Mouse (Mus musculus) small intestine, adult 2 months (tissue): ENCODE measurements around the gene Anp32e. TPM values are rescaled to one million over a fixed set of nuclear protein-coding genes. Genes with fewer than 3 reads are reported as not detected.
"Not testable (repeated sequence)": the region's sequence is repeated elsewhere in the genome, so short reads cannot be mapped to it uniquely, and the experiment has no call there.

Experiments
- H3K27ac ChIP-seq: fragments of 200-500 bp; 2 replicates; pipeline ENCODE4 v1.5.1; 2012; ENCODE audit warnings: low read depth, low read length, control low read depth, inconsistent platforms; ENCODE audit not compliant: insufficient read depth
- H3K27me3 ChIP-seq: fragments of 200-500 bp; 2 replicates; pipeline ENCODE4 v1.6.1; 2012; ENCODE audit warnings: mild to moderate bottlenecking, moderate library complexity, low read length, inconsistent platforms; ENCODE audit not compliant: control insufficient read depth, insufficient read depth
- H3K36me3 ChIP-seq: fragments of 200-500 bp; 2 replicates; pipeline ENCODE4 v1.6.1; 2012; ENCODE audit warnings: mild to moderate bottlenecking, low read length, control low read depth, inconsistent platforms; ENCODE audit not compliant: control insufficient read depth, insufficient read depth
- H3K4me1 ChIP-seq: fragments of 200-500 bp; 2 replicates; pipeline ENCODE4 v1.6.1; 2012; ENCODE audit warnings: low read length, inconsistent platforms, mixed read lengths; ENCODE audit not compliant: control insufficient read depth, insufficient read depth, insufficient read length
- H3K4me3 ChIP-seq: fragments of 200-500 bp; 2 replicates; pipeline ENCODE4 v1.5.1; 2012; ENCODE audit warnings: low read depth, mild to moderate bottlenecking, control low read depth, inconsistent platforms, low read length, moderate library complexity
- CTCF ChIP-seq: fragments of 200-500 bp; IDR thresholded peaks from 2 replicates; pipeline ENCODE4 v1.5.1; 2012; ENCODE audit warnings: low read depth, mild to moderate bottlenecking, control low read depth, inconsistent platforms, low read length, moderate library complexity, mixed read lengths; ENCODE audit not compliant: insufficient replicate concordance, insufficient read length; ENCODE audit errors: extremely low read depth
- POLR2A ChIP-seq: fragments of 200-500 bp; IDR thresholded peaks from 2 replicates; pipeline ENCODE4 v1.6.1; 2012; ENCODE audit warnings: low read depth, mild to moderate bottlenecking, control low read depth, inconsistent platforms, low read length, moderate library complexity
- WGBS: fragments of 180-500 bp; shearing (Covaris S2); methylation state at CpG from one replicate; pipeline ENCODE4 v1.1.7; 2018; 5-methylcytosine and 5-hydroxymethylcytosine counted together
- polyA plus RNA-seq: library from polyadenylated mRNA; depleted of rRNA; stranded (reverse); fragments of >200 nt; gene quantifications from 2 replicates; pipeline ENCODE4 v1.2.3, GENCODE M21; 2012

Anp32e gene
- polyA plus RNA-seq, 1 experiment, result 8.7 TPM

DNA sequence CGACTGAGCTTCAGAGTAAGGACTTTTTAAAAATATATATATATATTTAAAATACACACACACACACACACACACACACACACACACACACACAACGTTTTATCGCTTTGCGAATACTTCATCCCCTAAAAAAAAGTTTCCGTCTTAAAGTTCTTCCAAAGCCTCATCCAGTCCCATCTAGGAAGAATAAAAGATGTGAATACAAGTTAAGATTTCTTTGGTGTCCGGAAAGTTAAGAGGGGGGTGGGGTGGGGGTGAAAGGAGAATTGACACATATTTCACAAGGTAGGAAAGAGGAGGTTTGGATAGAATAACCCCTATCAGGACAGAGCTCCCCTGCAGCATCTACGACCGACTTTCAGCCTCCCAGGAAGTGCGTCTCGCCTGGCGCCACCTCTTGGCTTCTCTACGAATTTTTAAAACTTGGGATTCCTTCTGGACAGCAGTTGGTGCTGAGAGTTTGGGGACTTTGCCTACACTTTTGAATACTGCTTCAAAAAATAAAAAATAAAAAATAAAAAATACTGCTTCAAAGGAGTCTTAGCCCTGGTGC lies 23.0 kb upstream of the Anp32e start:
- Histone ChIP-seq H3K27me3 (peaks cover 21% of the 10 kb centered on the region), H3K4me1 (peaks cover 3% of the 10 kb centered on the region), H3K36me3 (no peaks in the 10 kb centered on the region), H3K4me3 (no peak overlapping the region), H3K27ac (no peak overlapping the region)
- TF ChIP-seq CTCF (peak; percentile 75; the same call in 1 of the 2 replicates), POLR2A (no peak)
- WGBS, result 2% methylated on average over 12 of the region's 12 CpGs

DNA sequence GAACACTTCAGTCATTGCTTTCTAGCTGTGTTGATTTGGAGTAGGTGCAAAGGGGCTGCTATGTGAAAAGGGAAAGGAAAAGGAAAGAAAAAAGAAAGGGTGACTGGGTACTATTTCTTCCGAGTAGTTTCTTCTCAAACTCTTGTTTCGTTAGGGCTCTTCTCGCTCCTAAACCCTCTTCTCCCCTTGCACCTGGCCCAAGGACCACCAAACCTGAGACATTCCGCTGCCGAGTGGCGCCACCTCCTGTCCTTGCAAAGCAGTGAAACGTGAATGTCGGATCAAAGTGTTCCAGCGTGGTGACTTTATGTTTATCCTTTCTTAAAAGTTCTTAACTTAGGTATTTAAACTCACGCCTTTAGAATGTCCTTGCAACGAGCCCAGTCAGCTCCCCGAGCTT lies 22.2 kb upstream of the Anp32e start:
- WGBS, result 1% methylated on average over 12 of the region's 12 CpGs
- no peak overlapping the region for H3K27ac ChIP-seq
- H3K4me3 ChIP-seq, result peak overlapping the region; percentile 47

DNA sequence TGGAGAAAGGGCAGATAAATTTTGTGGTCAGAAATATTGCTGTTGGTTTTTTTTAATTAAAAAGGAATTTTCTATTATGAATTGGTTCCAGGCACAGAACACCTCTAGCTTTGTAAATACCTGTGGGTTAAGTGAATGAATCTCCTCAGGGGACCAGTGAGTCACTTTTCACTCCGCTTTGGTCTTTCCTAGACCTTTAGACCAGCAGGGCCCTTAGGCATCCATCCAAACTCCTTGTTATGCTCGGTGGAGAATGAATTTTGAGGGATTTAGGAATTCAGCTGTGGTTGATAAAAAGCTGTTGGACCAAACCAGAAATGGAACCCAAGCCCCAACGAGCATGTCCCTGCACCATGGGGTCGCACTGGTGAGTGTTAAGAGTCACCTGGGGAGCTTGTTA lies 21.4 kb upstream of the Anp32e start:
- TF ChIP-seq CTCF, result no peak
- Histone ChIP-seq H3K4me3 (no peak overlapping the region), H3K36me3 (no peaks in the 10 kb centered on the region), H3K4me1 (peaks cover 3% of the 10 kb centered on the region), H3K27ac (no peak overlapping the region), H3K27me3 (peaks cover 21% of the 10 kb centered on the region)
- 49% methylated on average over 4 of the region's 4 CpGs for WGBS

More for the DNA sequence above, 22.2 kb upstream of the Anp32e start:
- Histone ChIP-seq H3K27me3 (peaks cover 21% of the 10 kb centered on the region), H3K4me1 (peaks cover 3% of the 10 kb centered on the region), H3K36me3 (no peaks in the 10 kb centered on the region)
- no peak for TF ChIP-seq POLR2A
- peak; percentile 92; the same call in 1 of the 2 replicates for TF ChIP-seq CTCF

DNA sequence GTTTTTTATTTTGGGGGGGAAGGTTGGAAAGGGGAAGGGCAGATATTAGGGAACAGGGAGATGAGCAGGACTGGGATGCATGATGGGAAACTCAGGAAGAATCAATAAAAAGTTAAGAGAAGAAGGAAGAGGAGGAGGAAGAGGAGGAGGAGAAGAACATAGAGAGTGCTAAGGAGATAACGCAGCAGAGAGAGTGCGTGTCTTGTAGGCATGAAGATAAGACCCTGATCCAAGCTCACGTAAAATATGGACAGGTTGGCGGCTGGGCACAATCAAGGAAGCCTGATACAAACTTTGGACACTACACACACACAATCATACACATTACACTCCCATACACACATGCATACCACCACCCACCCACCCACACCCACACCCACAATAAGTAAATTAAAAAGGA lies 14.3 kb upstream of the Anp32e start:
- TF ChIP-seq POLR2A (no peak), CTCF (no peak)
- Histone ChIP-seq H3K36me3 (no peaks in the 10 kb centered on the region), H3K27me3 (no peaks in the 10 kb centered on the region), H3K27ac (no peak overlapping the region), H3K4me1 (no peaks in the 10 kb centered on the region), H3K4me3 (no peak overlapping the region)
- 60% methylated on average over 4 of the region's 4 CpGs for WGBS

DNA sequence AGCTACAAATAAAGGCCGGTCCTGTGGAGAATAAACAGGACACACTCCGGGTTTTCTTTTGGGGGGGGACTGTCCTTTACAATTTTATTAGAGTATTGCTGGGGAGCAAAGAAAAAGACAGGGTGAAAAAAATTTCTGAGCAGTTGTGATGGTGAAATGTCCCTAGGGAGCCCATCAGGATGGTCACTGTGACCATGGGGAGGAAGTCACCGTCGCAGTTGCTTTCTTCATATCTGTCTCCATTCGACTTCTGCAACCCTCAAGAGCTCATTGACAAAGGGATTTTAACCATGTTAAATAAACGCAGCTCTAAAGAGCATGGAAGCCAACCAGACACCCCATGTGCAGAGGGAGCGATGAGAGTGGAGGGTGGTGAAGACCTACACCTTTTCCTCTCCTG lies 12.3 kb upstream of the Anp32e start:
- no peak for TF ChIP-seq CTCF
- Histone ChIP-seq H3K27me3 (no peaks in the 10 kb centered on the region), H3K4me3 (no peak overlapping the region), H3K27ac (no peak overlapping the region), H3K4me1 (no peaks in the 10 kb centered on the region), H3K36me3 (no peaks in the 10 kb centered on the region)
- 61% methylated on average over 7 of the region's 7 CpGs for WGBS

DNA sequence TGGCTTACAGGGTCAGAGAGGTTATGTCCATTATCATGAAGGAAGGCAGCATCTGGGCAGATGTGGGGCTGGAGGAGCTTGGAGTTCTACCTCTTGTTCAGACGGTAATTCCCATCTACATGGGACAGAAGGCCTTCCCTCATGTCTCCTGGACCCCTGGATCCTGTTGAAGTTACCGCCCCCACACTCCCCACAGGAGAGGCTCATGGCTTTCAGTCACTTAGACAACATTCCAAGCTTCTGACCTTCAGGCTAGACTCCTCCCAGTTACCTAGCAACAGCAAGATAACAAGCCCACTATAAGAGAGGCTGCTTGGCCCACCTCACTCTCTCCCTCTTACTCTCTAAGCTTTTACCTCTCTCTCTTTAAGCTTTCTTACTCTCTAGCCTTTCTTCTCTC lies 8.5 kb upstream of the Anp32e start:
- not testable (repeated sequence) for H3K27me3 ChIP-seq, H3K27ac ChIP-seq, H3K36me3 ChIP-seq, H3K4me3 ChIP-seq, H3K4me1 ChIP-seq
- 64% methylated on average over 2 of the region's 2 CpGs for WGBS

DNA sequence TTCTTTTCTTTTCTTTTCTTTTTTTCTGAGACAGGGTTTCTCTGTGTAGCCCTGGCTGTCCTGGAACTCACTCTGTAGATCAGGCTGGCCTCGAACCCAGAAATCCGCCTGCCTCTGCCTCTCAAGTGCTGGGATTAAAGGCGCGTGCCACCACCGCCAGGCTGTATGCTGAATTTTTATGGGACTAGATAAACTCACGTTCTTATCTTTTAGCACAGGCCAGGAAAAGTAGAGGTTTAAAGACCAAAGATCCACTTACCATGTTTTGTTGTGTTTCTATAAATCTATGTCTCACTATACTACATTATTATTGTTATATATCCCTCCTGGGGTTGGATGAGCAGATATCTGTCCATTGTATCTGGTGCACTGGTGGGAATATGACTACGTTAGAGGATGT lies 5.6 kb upstream of the Anp32e start:
- WGBS, result 76% methylated on average over 7 of the region's 7 CpGs
- H3K4me3 ChIP-seq, H3K36me3 ChIP-seq, H3K4me1 ChIP-seq, H3K27me3 ChIP-seq, H3K27ac ChIP-seq: not testable (repeated sequence)

DNA sequence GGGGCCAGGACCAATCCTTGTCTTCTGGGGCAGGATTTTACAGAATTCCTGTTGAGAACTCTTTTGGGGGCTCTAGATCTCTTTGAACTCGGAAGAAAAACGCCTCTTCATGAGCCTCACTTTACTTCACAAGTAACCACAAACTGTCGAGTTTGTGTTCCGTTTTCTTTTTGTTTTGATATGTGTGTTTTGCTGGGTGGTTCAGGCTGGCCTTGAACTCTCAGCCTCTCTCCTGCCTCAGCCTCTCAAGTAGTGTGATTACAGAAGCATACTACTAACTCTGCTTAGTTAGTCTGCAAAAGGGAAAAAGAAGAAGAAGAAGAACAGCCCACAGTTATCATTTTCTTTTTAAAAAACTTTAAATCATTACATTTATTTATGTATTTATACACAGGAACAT lies 4.9 kb upstream of the Anp32e start:
- Histone ChIP-seq H3K4me3 (no peak overlapping the region), H3K4me1 (0 out of 2 replicates have a peak, but pooled peaks cover 3% of the 10 kb centered on the region), H3K27ac (no peak overlapping the region), H3K27me3 (no peaks in the 10 kb centered on the region), H3K36me3 (no peaks in the 10 kb centered on the region)
- 57% methylated on average over 4 of the region's 4 CpGs for WGBS
- TF ChIP-seq POLR2A, result no peak
- TF ChIP-seq CTCF, result no peak
